Mouse (Mus musculus): ENCODE data around the gene Atp5j2. TPM values are rescaled to one million over a fixed set of nuclear protein-coding genes. Genes with fewer than 3 reads are reported as not detected.

Atp5j2 gene
- total RNA-seq, 2 experiments from 2014 or later: 493 to 672 TPM

Other genes starting within 250 kb of the Atp5j2 start
- gene Smurf1, start 226.2 kb downstream of the Atp5j2 start, total RNA-seq (2021): 10 to 100 TPM; 18.3 to 18.4 TPM
- not detected for gene Gm4871, start 159.3 kb downstream of the Atp5j2 start, total RNA-seq (2021)
- gene 1700018F24Rik, start 149.1 kb downstream of the Atp5j2 start, total RNA-seq (2021): not detected
- gene Arpc1a, start 108.2 kb downstream of the Atp5j2 start, total RNA-seq (2021): 100 to 1,000 TPM; 131 to 134 TPM
- gene Kpna7, start 108.0 kb downstream of the Atp5j2 start, total RNA-seq (2021): not detected
- 100 to 1,000 TPM; 210 to 225 TPM for gene Arpc1b, start 77.8 kb downstream of the Atp5j2 start, total RNA-seq (2021)
- gene Pdap1, start 51.8 kb downstream of the Atp5j2 start, total RNA-seq (2021): 10 to 100 TPM; 77.4 to 84.6 TPM
- 100 to 1,000 TPM; 103 to 110 TPM for gene Bud31, start 51.7 kb downstream of the Atp5j2 start, total RNA-seq (2021)
- 10 to 100 TPM; 22.1 to 23.1 TPM for gene Ptcd1, start 25.0 kb downstream of the Atp5j2 start, total RNA-seq (2021)
- 10 to 100 TPM; 19.9 to 22.5 TPM for gene Cpsf4, start 24.8 kb downstream of the Atp5j2 start, total RNA-seq (2021)
- gene Zkscan14, start 9.8 kb upstream of the Atp5j2 start, total RNA-seq (2021): 10 to 100 TPM in 1 of 2 experiments, 1 to 10 TPM in 1; 9.5 to 10.9 TPM
- gene Zkscan5, start 12.5 kb upstream of the Atp5j2 start, total RNA-seq (2021): 10 to 100 TPM in 1 of 2 experiments, 1 to 10 TPM in 1; 9.2 to 10.6 TPM
- gene Zfp655, start 39.7 kb upstream of the Atp5j2 start, total RNA-seq (2021): 10 to 100 TPM; 46.2 to 59.3 TPM
- 10 to 100 TPM; 15.4 to 16.6 TPM for gene Zscan25, start 88.4 kb upstream of the Atp5j2 start, total RNA-seq (2021)
- not detected for gene Cyp3a57, start 153.2 kb upstream of the Atp5j2 start, total RNA-seq (2021)

Measured in adrenal gland, adult 18-20 months (tissue).